Mouse (Mus musculus) lung, postnatal 0 days (tissue): ENCODE results near the gene Epb41l2.

ENCODE experiments used
- CTCF ChIP-seq: IDR thresholded peaks from 2 replicates; pipeline ENCODE4 v1.5.1; 2016; ENCODE audit warnings: antibody characterized with exemption, mild to moderate bottlenecking
- EP300 ChIP-seq: IDR thresholded peaks from 2 replicates; pipeline ENCODE4 v1.6.1; 2016; ENCODE audit warnings: antibody characterized with exemption, mild to moderate bottlenecking, control low read depth

GRCm38 (mm10) chr10:25531335-25531734 is 171.7 kb downstream of the Epb41l2 start:
- TF ChIP-seq CTCF (no peak), EP300 (no peak)
